Mouse (Mus musculus) hindbrain, embryonic 12.5 days (tissue): ENCODE measurements at regions not wholly inside any gene's neighbourhood (a gene's known extent, or its start where the extent isn't known, plus 50 kb on each side); places are given as distances from the start of the nearest gene placed in this dataset.

Experiments used
- ATAC-seq: fragments of 200-750 bp; cut with Nextera tagmentation; 2 replicates; pipeline ENCODE4 v1.8.0; 2017; ENCODE audit warnings: moderate TSS enrichment; ENCODE audit not compliant: low FRiP score
- H3K27ac ChIP-seq: fragments of 300-500 bp; sonication (generic); 2 replicates; pipeline ENCODE4 v1.5.1; 2016; ENCODE audit warnings: mild to moderate bottlenecking
- H3K27me3 ChIP-seq: fragments of 300-500 bp; sonication (generic); 2 replicates; pipeline ENCODE4 v1.6.1; 2016; ENCODE audit warnings: mild to moderate bottlenecking
- H3K36me3 ChIP-seq: fragments of 300-500 bp; sonication (generic); 2 replicates; pipeline ENCODE4 v1.6.1; 2016; ENCODE audit warnings: mild to moderate bottlenecking
- H3K4me1 ChIP-seq: fragments of 300-500 bp; sonication (generic); 2 replicates; pipeline ENCODE4 v1.6.1; 2016
- H3K4me2 ChIP-seq: fragments of 300-500 bp; sonication (generic); replicated peaks from 2 replicates; pipeline ENCODE4 v1.6.1; 2016; ENCODE audit warnings: mild to moderate bottlenecking
- H3K4me3 ChIP-seq: fragments of 300-500 bp; sonication (generic); 2 replicates; pipeline ENCODE4 v1.5.1; 2016; ENCODE audit warnings: mild to moderate bottlenecking
- H3K9ac ChIP-seq: fragments of 300-500 bp; sonication (generic); 2 replicates; pipeline ENCODE4 v1.6.1; 2016; ENCODE audit warnings: mild to moderate bottlenecking, moderate library complexity
- H3K9me3 ChIP-seq: fragments of 300-500 bp; sonication (generic); replicated peaks from 2 replicates; pipeline ENCODE4 v1.6.1; 2016; ENCODE audit warnings: mild to moderate bottlenecking
- WGBS: fragments of 180-500 bp; shearing (Covaris S2); methylation state at CpG from one replicate; pipeline ENCODE4 v1.1.7; 2016; 5-methylcytosine and 5-hydroxymethylcytosine counted together

GRCm38 (mm10) chr2:167774166-167774805 lies 84.7 kb upstream of the Tmem189 start:
- WGBS: 64% methylated on average over 2 of the region's 2 CpGs

GRCm38 (mm10) chr2:167772834-167773233 lies 83.2 kb upstream of the Tmem189 start:
- Histone ChIP-seq H3K4me1 (peaks cover 24% of the 10 kb centered on the region), H3K36me3 (no peaks in the 10 kb centered on the region), H3K4me2 (no peak overlapping the region), H3K9me3 (no peaks in the 10 kb centered on the region; the same call in 1 of the 2 replicates), H3K27me3 (peaks cover 6% of the 10 kb centered on the region), H3K27ac (no peak overlapping the region), H3K4me3 (no peak overlapping the region), H3K9ac (no peak overlapping the region)
- WGBS: 92% methylated on average over 5 of the region's 5 CpGs
- ATAC-seq: no peak

More at GRCm38 (mm10) chr2:167774166-167774805, 84.7 kb upstream of the Tmem189 start:
- peaks cover 34% of the 10 kb centered on the region for H3K4me1 ChIP-seq
- no peak overlapping the region for H3K9ac ChIP-seq
- H3K4me2 ChIP-seq: no peak overlapping the region
- H3K36me3 ChIP-seq: no peaks in the 10 kb centered on the region
- no peaks in the 10 kb centered on the region for H3K9me3 ChIP-seq
- H3K27me3 ChIP-seq: peaks cover 6% of the 10 kb centered on the region
- no peak overlapping the region for H3K27ac ChIP-seq
- ATAC-seq: no peak
- no peak overlapping the region for H3K4me3 ChIP-seq

DNA sequence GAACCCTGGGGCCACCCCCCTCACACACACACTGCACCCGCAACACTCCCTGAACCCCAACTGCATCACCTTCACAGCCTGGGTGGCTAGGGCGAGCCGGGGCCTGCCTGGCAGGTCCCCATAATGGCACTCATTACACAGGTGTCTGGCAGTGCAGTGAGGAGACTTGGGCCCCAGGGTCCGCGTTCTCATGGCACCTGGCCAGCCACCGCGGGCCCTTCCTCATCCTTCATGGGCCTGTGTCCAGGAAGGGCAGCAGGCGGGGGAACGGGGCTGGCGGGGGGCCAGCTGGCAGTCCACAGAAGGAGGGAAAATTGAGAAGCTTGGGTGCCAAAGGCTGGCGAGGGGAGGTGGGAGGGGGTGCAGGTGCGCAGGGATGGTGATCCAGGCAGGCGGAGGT lies 78.3 kb upstream of the Tmem189 start:
- no peak overlapping the region for H3K4me2 ChIP-seq
- H3K9me3 ChIP-seq: no peaks in the 10 kb centered on the region; the same call in 1 of the 2 replicates
- 94% methylated on average over 13 of the region's 13 CpGs for WGBS
- peak; percentile 45; the same call in 1 of the 2 replicates for ATAC-seq
- H3K4me3 ChIP-seq: no peak overlapping the region
- no peaks in the 10 kb centered on the region; the same call in 1 of the 2 replicates for H3K27me3 ChIP-seq
- H3K4me1 ChIP-seq: peaks cover 7% of the 10 kb centered on the region
- H3K27ac ChIP-seq: no peak overlapping the region
- H3K36me3 ChIP-seq: no peaks in the 10 kb centered on the region
- H3K9ac ChIP-seq: no peak overlapping the region

DNA sequence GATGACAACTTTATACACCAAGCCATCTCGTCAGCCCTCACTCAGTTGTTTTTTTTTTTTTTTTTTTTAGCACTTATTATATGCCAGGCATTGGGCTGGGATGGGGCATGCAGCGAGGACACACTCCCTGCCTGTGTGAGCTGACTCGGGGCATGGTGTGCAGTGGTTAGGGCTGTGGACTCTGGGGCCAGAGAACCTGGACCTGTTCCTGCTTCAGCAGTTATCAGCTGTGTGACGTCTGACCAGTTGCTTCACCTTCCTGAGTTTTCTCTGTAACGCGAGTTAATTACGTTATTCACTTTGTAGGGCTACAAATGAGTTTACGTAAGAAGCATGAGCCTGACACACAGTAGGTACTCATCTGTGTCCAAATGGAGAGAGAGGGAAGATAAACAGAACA lies 77.7 kb upstream of the Tmem189 start:
- no peaks in the 10 kb centered on the region for H3K36me3 ChIP-seq
- no peak for ATAC-seq
- H3K27ac ChIP-seq: no peak overlapping the region
- no peak overlapping the region for H3K9ac ChIP-seq
- WGBS: 88% methylated on average over 8 of the region's 8 CpGs
- H3K4me3 ChIP-seq: no peak overlapping the region
- H3K4me1 ChIP-seq: peaks cover 7% of the 10 kb centered on the region
- H3K9me3 ChIP-seq: no peaks in the 10 kb centered on the region; the same call in 1 of the 2 replicates
- H3K4me2 ChIP-seq: no peak overlapping the region
- H3K27me3 ChIP-seq: no peaks in the 10 kb centered on the region; the same call in 1 of the 2 replicates

GRCm38 (mm10) chr2:167765811-167766210 lies 76.2 kb upstream of the Tmem189 start:
- H3K36me3 ChIP-seq: no peaks in the 10 kb centered on the region
- H3K9me3 ChIP-seq: no peaks in the 10 kb centered on the region; the same call in 1 of the 2 replicates
- no peak for ATAC-seq
- H3K4me1 ChIP-seq: peaks cover 7% of the 10 kb centered on the region
- H3K27me3 ChIP-seq: no peaks in the 10 kb centered on the region; the same call in 1 of the 2 replicates
- no peak overlapping the region for H3K4me3 ChIP-seq
- 86% methylated on average over 6 of the region's 6 CpGs for WGBS
- no peak overlapping the region for H3K4me2 ChIP-seq
- no peak overlapping the region for H3K9ac ChIP-seq
- H3K27ac ChIP-seq: no peak overlapping the region

DNA sequence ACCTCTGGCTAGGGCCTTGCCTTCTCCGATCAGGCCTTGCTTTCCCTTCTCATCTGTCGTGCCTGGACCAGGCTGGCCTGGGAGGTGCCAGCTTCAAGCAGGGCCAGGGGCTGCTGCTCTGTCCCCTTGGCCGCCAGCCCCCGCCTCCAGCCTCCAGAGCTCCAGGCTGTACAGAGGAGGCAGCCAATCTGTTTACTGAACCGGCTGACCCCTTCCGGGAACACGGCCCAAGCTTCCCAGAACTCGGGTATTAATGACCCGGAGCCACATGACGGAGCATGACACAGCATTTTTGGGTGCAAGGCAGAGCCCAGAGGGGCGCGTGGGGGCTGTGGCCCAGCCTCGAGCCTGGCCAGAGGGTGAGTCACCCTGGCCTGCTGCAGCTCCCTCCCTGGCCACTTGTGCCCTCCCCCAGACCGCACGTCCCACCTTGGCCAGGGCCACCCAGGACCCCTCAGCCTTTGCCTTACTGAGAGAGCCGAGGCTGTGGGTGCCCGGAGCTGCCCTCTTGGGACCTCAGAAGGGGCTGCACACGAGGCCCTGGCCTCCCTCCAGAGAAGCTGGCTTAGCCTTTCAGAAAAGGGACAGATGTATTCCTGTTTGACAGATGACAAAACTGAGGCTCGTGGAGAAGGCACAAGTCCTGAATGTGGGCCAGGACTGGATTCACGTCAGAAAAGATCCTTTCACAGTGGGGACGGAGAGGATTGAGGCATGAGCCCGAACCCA lies 75.6 kb upstream of the Tmem189 start:
- 48% methylated on average over 22 of the region's 22 CpGs for WGBS
- ATAC-seq: no peak
- Histone ChIP-seq H3K9me3 (no peaks in the 10 kb centered on the region; the same call in 1 of the 2 replicates), H3K4me3 (no peak overlapping the region), H3K4me1 (peaks cover 7% of the 10 kb centered on the region), H3K36me3 (no peaks in the 10 kb centered on the region), H3K4me2 (no peak overlapping the region), H3K27me3 (no peaks in the 10 kb centered on the region; the same call in 1 of the 2 replicates), H3K27ac (no peak overlapping the region), H3K9ac (no peak overlapping the region)

DNA sequence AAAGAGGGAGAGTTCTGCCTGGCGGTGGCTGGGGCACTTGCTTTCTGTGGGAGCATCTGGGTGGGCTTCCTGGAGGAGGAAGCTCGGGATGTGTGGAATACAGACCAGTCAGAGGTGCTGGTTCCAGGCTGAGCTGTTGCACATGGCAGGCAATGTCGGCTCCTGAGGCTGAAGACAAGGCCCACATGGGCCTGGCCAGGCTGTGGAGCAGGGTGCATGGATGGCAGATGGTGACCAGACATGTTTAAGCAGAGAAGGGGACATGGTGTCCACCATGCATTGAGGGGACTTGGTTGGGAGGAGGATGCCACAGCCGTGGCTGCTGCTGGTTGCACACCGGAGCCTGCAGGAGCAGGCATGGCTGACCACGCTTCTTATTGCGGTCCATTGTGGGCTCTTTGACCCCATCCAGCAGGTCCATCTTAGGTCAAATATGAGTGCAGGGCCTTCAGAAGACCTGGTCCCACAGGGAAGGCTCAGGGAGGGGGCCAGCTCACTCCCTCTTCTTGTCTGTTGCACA lies 74.3 kb upstream of the Tmem189 start:
- Histone ChIP-seq H3K9me3 (no peaks in the 10 kb centered on the region), H3K9ac (no peak overlapping the region), H3K4me2 (no peak overlapping the region), H3K4me1 (peaks cover 6% of the 10 kb centered on the region), H3K27ac (no peak overlapping the region), H3K27me3 (no peaks in the 10 kb centered on the region; the same call in 1 of the 2 replicates), H3K4me3 (no peak overlapping the region), H3K36me3 (no peaks in the 10 kb centered on the region)
- no peak for ATAC-seq
- WGBS: 88% methylated on average over 7 of the region's 7 CpGs

DNA sequence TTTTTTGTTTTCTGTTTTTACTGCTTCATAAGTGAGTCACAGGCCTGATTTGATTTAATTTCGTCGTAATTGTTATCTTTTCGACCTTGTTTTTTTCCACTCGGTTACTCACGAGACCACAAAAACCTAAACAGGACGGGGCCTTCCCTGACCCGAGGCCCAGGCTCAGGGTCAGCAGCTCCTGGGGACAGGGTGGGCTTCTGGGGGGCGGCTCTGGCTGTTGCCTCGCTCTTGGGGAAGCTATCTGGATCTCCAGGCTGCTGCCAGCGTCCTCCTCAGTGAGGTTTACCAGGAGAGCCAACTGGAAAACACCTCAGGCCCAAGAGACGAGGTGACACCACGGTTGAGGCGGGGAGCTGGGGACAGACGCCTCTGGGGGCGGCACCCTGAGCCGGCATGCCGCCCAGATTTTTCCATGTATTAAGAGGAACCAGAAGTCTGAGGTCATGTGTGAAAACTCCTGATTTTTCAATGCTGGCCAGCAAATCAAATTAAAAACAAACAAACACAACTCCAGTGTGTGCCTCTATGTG lies 71.8 kb upstream of the Tmem189 start:
- no peak for ATAC-seq
- no peak overlapping the region for H3K27ac ChIP-seq
- H3K4me2 ChIP-seq: no peak overlapping the region
- no peaks in the 10 kb centered on the region for H3K36me3 ChIP-seq
- no peaks in the 10 kb centered on the region for H3K9me3 ChIP-seq
- H3K4me3 ChIP-seq: no peak overlapping the region
- no peaks in the 10 kb centered on the region for H3K27me3 ChIP-seq
- H3K9ac ChIP-seq: no peak overlapping the region
- 80% methylated on average over 17 of the region's 17 CpGs for WGBS
- H3K4me1 ChIP-seq: peaks cover 13% of the 10 kb centered on the region

DNA sequence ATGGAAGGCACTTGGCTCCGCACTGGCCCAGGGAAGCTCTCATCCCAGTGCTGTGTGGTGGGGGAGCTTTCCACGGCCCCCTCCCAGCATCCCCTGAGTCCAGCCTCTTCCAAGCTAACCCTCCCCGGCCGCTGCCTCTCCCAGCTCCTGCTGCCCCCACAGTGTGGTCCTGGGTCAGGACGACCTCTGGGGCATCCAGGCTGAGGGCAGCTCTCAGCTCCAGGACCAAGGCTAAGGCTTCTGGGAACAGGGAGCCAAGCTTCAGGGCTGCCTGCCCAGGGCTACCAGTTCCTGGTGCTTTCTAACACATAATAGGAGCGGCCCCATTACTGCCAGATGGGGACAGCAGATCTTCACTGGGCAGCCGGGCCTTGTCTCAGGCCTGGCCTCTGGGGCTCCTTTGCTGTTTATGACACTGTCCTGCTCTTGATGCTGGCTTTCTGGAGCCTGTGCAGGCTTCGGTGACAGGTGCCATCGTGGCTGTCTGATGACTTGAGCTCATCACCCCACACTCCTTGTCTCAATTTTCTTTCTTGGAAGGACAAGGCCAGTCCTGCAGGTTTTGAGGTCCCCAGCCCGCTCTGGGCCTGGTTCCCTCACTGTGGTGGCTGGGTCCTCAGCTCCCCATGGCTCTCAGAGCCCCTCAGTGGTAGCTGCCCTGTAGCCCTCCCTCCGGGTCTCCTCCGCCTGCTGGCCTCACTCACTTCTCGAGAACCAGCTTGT lies 71.2 kb upstream of the Tmem189 start:
- Histone ChIP-seq H3K36me3 (no peaks in the 10 kb centered on the region), H3K27me3 (no peaks in the 10 kb centered on the region), H3K9ac (no peak overlapping the region), H3K4me3 (no peak overlapping the region), H3K4me1 (peaks cover 13% of the 10 kb centered on the region), H3K27ac (no peak overlapping the region), H3K4me2 (no peak overlapping the region), H3K9me3 (no peaks in the 10 kb centered on the region)
- no peak for ATAC-seq
- 81% methylated on average over 13 of the region's 13 CpGs for WGBS

DNA sequence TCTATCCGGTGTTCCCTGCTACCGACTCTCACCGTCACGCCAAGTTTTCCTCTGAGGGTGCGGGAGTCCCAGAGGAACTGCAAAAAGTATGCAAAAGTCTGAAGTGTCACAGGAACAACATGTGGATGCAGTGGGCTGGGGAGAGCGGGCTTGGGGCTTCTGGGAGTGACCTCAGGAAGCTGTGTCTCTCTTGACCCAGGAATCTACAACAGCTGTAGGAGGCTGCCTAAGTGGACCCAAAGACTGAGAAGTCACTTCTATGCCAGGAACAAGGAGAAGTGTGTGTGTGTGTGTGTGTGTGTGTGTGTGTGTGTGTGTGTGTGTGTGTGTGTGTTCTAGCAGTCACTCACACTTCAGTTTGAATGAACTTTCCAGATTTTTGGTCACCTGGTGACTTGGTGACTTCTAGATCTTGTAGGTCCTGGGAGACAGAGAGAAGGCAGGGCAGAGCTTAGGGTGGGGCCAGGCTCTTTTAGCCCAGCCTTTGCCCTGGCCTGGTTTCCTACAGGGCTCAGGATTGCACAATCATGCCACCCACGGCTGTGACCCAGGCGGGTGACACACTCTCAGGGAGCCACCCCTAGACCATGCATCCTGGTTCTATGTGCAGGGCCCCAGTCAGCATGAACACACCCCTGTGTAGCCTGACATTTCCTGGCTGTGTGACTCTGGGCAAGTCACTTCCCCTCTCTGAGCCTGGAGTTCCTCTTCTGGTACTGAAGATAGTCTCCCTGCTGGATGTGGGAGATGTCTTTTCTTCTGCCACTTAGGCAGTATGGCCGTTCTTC lies 70.2 kb upstream of the Tmem189 start:
- Histone ChIP-seq H3K4me1 (peaks cover 8% of the 10 kb centered on the region), H3K9me3 (no peaks in the 10 kb centered on the region), H3K9ac (no peak overlapping the region), H3K27ac (no peak overlapping the region), H3K4me2 (no peak overlapping the region), H3K36me3 (no peaks in the 10 kb centered on the region), H3K27me3 (no peaks in the 10 kb centered on the region), H3K4me3 (no peak overlapping the region)
- no peak for ATAC-seq
- 90% methylated on average over 9 of the region's 9 CpGs for WGBS

GRCm38 (mm10) chr2:167757157-167757780 lies 67.6 kb upstream of the Tmem189 start:
- peaks cover 14% of the 10 kb centered on the region; the same call in 1 of the 2 replicates for H3K4me1 ChIP-seq
- no peak overlapping the region for H3K4me2 ChIP-seq
- no peaks in the 10 kb centered on the region for H3K9me3 ChIP-seq
- no peak overlapping the region for H3K4me3 ChIP-seq
- H3K27me3 ChIP-seq: no peaks in the 10 kb centered on the region
- WGBS: 63% methylated on average over 12 of the region's 12 CpGs
- ATAC-seq: no peak
- H3K36me3 ChIP-seq: no peaks in the 10 kb centered on the region
- no peak overlapping the region for H3K9ac ChIP-seq
- no peak overlapping the region for H3K27ac ChIP-seq
